Mouse (Mus musculus) layer of hippocampus, adult 6 months (tissue): ENCODE data around the gene Rbx1. TPM values are rescaled to one million over a fixed set of nuclear protein-coding genes. Genes with fewer than 3 reads are reported as not detected.

Experiments used
- long read RNA-seq, 2 experiments: library from polyadenylated mRNA; unstranded; transcript quantifications; one replicate each; pipeline ENCODE4 v2.0.0; 2019 to 2020
- polyA plus RNA-seq: library from polyadenylated mRNA; unstranded; fragments of <200 nt; fragmentation: Nextera tagmentation; gene quantifications from 2 replicates; pipeline ENCODE4 v1.2.3, GENCODE M21; 2021

The Rbx1 gene
- 397 and 435 TPM in 2 replicates for polyA plus RNA-seq
- long read RNA-seq, experiment 1, transcript Rbx1-204 (5 exons, 651 nt) = minor isoform, 20 of 523 reads
- long read RNA-seq, experiment 1, transcript Rbx1-201 (5 exons, 1,675 nt) = major isoform, 477 of 523 reads
- long read RNA-seq, experiment 1, partial matches to known transcripts = 19 of 523 reads
- long read RNA-seq, experiment 1, other reads (novel, unspliced or antisense) = 6 of 523 reads
- long read RNA-seq, experiment 2, transcript Rbx1-201 (5 exons, 1,675 nt) = major isoform, 898 of 950 reads
- long read RNA-seq, experiment 2, transcript Rbx1-204 (5 exons, 651 nt) = minor isoform, 36 of 950 reads
- long read RNA-seq, experiment 2, partial matches to known transcripts = 3 of 950 reads
- long read RNA-seq, experiment 2, other reads (novel, unspliced or antisense) = 13 of 950 reads

DNA sequence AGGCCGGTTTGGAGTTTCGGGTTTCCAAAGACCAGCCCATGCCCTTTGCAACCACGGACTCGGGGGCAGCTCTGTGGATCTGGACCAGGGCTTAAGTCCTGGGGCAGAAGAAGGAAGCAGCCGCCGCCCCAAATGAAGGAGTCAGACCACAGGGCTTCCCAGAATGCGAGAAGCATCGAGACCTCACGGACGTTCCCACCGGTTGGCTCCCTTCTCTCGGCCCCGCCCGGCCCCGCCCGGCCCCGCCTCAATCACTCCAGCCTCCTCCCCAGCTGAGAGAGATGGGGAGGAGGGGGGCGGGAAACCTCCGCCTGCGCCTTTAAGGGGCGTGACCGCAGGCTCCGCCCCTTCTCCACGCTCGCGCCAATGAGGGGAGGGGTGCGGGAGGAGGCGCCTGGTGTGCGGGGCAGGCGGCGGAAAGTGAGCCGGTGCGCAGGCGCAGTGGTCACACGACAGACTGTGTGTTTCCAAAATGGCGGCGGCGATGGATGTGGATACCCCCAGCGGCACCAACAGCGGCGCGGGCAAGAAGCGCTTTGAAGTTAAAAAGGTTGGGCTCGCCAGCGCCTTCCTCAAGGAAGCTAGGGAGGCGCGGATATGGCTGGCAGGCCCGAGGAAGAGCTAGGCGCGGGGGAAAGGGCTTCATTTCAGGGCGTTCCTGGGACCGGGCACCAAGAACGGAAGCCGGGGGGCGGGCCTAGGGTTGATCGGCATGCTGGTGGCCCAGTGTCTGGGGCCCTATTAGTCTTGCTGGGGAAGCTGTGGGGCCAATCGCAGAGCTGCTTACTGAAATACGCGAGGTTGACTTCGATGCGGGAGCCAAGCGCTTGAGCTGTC lies at the start of gene Rbx1:
Gene Rbx1 (plus strand): TSS at position 396 of the 837 bp plus-strand sequence.

Other genes with a start within 250 kb of the Rbx1 start
- gene Mchr1, start 230.8 kb upstream of the Rbx1 start, polyA plus RNA-seq = 11.3 and 11.4 TPM in 2 replicates
- gene Slc25a17, start 105.5 kb upstream of the Rbx1 start, polyA plus RNA-seq = 56.8 and 61.7 TPM in 2 replicates
- gene St13, start 66.2 kb upstream of the Rbx1 start, polyA plus RNA-seq = 232 and 289 TPM in 2 replicates
- gene Xpnpep3, start 66.2 kb upstream of the Rbx1 start, polyA plus RNA-seq = 6.0 and 7.8 TPM in 2 replicates
- not detected in 2 replicates for gene Dnajb7, start 58.0 kb upstream of the Rbx1 start, polyA plus RNA-seq
- 6.3 and 8.9 TPM in 2 replicates for gene Ep300, start 119.1 kb downstream of the Rbx1 start, polyA plus RNA-seq
- 20.2 and 20.3 TPM in 2 replicates for gene L3mbtl2, start 197.6 kb downstream of the Rbx1 start, polyA plus RNA-seq
- 14.2 and 17.1 TPM in 2 replicates for gene Chadl, start 231.0 kb downstream of the Rbx1 start, polyA plus RNA-seq